Mouse (Mus musculus): ENCODE results near the gene Atg9a.
A peak's percentile ranks its signal among the peaks of the same experiment; 100 is the strongest.

Atg9a gene

DNA sequence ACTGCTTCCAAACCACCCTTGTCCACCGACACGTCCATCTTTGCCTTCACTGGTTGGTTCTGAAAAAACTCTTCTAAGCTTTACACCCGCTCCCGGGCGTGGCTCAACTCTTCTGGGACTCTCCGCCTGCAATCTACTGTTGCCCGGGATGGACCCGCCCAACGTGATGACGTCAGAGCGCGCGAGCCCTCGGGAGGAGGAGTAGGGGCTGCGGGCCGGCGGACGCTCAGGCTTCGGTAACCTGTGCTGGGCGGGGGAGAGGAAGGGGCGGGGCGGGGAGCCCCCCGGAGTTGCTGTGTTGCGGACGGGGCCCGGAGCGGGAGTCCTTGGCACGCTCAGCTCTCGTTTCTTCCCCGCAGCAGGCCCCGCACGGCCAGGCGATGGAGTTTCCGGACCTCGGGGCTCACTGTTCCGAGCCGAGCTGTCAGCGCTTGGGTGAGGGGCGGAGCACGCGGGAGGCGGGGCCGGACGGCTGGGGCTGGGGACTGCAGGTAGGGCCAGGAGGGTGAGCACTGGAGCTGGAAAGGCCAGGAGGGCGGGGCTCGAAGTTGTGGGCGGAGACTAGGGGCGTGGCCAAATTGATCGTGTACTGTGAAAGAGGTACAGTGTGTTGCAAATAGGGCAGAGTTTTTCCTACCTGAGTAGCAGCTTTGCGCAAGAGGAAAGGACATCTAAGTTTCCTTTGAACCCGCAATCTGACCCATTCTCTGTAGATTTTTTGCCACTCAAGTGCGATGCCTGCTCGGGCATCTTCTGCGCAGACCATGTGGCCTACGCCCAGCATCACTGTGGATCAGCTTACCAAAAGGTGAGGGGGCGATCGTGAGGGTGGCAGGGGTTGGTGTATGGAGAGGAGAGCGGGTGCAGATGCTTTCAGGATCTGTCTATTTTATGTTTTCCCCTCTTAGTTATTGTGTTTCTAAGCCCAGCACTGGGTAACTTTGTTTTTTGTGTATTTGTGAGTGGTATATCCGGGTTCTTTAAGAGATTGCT lies 23.2 kb downstream of the Atg9a start, which contains the start of gene Zfand2b:
Gene Zfand2b (plus strand): TSS at position 175 of the 993 bp plus-strand sequence.
- DNase-seq (ENCODE audit: low spot score in 2 of 2), result peak; percentile 98

DNA sequence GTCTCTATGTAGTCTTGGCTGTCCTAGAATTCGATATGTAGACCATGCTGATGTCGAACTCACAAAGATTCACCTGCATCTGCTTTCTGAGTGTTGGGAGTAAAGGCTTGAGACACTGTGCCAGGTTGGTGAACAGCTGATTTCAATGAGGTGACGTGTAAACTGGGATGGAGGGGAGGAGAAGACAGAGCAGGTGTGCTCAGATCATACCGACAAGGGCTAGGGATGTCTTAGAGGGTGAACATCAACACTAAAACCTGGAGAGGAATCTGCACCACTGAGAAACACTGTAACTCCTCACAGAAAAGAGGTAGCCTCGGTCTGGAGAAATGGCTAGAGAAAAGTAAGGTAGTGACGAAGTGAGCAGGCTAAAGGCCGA lies 23.9 kb downstream of the Atg9a start:
- DNase-seq (ENCODE audit: low spot score in 2 of 2), result no peak

DNA sequence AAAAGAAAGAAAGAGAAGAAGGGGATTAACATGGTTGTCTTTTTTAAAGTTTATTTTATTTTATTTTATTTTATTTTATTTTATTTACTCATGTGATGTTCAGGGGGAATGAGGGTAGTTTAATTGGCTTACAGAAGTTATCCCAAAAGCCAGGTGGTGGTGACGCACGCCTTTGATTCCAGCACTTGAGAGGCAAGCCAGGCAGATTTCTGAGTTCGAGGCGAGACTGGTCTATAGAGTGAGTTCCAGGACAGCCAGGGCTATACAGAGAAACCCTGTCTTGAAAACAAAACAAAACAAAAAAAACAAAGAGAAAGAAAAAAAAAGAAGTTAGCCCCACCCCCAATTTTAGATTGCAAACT lies 31.8 kb downstream of the Atg9a start:
- no peak for DNase-seq (ENCODE audit: low spot score in 2 of 2)

DNA sequence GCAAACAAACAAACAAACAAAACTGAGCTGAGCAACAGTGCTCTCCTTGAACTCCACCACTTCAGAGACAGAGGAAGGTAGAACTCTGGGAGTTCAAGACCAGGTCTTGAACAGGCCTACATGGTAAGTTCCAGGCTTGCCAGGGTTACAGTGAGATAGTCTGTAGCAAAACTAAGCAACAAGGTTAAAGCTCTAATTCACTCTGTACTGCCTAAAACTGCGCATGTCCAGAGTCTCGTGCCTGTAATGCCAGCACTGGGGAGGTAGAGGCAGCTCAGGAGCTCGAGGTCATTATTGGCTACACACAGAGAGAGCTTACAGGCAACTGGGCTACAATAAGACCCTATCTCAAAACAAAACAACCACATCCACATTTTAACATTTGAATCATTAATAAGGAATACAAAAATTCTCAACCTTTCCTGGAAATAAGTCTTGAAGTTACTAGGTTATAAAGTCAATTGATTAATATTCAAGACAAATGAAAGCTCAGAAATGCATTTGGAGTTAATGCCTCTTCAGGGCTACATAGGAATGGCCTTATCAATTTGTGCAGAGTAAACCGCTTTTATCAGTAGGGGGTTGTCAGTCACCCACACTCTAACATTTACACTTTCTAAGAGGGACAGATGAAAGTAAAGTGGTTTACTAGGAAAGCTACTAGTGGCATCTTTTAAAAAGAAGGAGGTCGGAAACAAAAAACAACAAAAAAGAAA lies 32.3 kb downstream of the Atg9a start:
- no peak for DNase-seq (ENCODE audit: low spot score in 2 of 2)

DNA sequence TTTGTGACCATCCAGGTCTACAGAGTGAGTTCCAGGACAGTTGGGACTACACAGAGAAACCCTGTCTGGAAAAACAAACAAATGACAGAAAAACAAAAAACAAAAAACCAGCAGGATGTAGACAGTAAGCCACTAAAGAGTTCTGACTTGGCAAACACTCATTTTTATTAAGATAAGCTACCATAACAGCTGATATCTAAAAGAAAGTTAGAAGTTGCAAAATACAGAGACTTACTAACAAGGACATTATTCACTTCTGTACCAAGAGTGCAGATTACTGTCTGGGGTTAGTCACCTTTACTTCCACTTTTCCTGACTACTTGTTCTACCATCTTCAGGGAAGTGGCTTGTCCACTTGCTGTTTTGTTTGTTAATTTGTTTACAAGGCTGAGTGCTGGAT lies 33.0 kb downstream of the Atg9a start:
- no peak for DNase-seq (ENCODE audit: low spot score in 2 of 2)

DNA sequence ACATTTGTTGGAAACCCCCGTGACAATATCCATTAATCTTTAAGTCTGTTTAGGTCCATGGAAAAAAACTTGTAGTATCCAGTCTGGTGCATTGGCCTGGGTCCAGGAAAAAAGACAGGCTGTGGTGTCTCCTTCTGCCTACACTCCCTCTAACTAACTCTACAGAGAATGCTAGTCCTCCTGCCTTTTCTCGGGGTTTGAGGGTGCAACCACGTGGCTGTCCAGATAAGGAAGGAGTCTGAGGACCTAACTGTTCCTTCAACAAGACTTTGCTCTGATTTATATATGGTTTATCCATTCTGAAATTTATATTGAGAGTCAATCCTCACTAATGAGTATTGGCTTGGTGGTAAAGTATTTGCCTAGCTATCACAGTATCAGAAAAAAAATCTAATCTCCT lies 36.2 kb downstream of the Atg9a start:
- no peak for DNase-seq (ENCODE audit: low spot score in 2 of 2)

DNA sequence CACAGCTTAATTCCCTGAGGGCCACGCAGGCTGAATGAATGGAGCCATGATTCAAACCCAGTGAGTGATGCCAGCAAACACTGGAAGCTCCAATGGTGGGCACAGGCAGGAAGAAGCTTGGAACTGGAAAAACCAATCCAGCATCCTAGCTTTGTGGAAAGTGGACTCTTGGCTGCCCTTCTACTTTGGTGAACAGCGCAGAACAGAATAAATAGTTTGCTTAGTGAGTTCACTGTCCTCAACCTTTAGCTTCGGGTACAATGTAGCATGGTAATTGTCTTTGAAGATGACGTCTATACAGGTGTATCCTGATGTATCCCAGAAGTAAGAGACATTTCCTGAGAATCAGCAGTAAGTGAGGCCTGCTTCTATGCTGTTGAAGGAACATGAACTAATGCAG lies 43.3 kb downstream of the Atg9a start:
- DNase-seq (ENCODE audit: low spot score in 2 of 2), result no peak

DNA sequence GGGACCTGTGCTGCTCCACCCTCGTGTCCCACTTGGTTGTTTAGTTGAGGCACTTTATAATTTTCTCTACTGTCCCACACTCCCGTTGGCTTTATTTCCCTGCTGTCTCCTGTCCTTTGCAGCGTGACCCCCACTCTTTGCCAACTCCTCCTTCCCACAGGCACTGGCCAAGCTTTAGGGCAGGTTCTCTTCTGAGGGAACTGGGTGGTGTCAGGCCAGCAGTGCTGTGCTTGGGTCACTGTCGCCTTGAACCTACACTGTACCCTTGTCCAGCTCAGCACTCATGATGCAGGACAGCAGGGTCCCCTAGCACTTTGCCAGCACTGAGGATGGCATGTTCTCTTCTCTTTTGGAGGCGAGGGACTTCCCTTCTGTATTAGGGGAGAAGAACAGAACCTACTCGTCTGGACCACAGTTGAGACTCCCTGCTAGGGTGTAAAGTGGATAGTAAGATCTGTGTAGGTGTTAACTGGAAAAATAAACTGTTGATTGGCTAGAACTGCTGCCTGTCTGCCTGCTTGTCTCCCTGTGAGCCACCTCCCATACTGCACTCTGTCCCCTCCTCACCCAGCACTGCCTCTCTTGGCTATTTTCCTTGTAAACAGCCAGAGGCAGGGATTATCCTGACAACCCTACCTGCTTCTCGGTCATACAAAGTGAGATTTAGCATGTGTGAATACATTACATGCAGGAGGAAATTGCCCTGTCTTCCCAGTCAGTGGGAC lies 44.4 kb downstream of the Atg9a start:
- no peak for DNase-seq (ENCODE audit: low spot score in 2 of 2)

DNA sequence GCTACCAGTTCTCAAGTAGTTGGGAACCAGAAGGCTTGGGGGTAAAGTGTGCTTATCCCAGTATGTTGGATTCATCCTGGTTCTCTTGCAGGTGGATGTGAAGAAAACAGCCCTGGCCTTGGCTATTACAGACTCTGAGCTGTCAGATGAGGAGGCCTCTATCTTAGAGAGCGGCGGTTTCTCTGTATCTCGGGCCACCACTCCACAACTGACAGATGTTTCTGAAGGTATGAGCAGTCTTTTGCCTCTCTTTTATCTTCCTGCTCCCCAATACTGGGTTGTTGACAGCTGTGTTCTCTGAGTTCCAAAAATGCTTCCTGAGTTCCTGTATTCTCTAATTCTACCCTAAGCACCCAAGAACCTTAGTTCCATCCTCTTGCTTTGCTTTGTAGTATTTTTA lies 46.4 kb downstream of the Atg9a start:
- no peak for DNase-seq (ENCODE audit: low spot score in 2 of 2)

DNA sequence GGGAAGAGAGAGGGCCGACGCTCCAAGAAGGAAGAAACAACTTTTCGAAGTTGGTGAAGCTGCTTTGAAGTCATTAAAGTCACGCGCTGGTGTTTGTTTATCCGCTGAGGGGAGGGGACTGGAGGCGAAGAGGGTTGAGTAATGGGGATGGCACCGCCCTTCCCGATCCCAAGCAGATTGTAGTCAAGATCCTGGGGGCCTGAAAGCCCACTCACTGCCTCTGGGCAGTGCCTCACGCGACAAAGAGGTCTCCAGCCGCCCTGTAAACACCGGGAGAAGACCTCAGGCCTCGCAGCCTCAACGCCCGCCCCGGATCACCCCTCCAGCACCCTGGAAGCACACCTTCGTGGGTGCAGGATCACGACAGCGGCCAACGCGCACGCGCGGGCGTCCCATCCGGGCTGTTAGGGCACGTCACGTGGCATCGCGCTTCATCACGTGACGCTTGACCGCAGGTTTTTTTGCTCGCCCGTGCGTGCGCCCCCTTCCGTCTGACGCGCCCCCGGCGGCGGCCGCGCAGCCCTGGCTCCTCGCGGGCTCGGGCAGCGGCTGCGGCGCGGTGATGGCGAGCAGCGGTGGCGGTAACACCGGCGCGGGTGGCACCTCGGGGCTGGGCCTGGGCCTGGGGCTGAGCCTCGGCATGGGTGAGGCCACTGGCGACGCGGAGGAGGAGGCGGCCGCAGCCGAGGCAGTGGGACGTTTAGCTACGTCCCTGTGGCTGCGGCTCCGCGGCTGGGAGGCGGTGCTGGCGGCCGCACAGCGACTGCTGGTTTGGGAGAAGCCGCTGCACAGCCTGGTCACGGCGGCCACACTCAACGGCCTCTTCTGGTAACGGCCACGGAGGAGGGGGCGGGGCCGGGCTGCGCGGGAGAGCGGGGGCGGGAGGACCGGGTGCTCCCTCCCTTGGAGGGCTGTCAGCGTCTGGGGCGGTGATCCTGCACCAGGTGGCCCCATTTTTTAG lies 49.4 kb downstream of the Atg9a start, which contains the start of the genes Cnppd1 and Retreg2:
Gene Cnppd1 (minus strand): TSS at position 411 of the 961 bp plus-strand sequence.
Gene Retreg2 (plus strand): TSS at position 478 of the 961 bp plus-strand sequence.
- DNase-seq (ENCODE audit: low spot score in 2 of 2), result peak; percentile 95 to 96

DNA sequence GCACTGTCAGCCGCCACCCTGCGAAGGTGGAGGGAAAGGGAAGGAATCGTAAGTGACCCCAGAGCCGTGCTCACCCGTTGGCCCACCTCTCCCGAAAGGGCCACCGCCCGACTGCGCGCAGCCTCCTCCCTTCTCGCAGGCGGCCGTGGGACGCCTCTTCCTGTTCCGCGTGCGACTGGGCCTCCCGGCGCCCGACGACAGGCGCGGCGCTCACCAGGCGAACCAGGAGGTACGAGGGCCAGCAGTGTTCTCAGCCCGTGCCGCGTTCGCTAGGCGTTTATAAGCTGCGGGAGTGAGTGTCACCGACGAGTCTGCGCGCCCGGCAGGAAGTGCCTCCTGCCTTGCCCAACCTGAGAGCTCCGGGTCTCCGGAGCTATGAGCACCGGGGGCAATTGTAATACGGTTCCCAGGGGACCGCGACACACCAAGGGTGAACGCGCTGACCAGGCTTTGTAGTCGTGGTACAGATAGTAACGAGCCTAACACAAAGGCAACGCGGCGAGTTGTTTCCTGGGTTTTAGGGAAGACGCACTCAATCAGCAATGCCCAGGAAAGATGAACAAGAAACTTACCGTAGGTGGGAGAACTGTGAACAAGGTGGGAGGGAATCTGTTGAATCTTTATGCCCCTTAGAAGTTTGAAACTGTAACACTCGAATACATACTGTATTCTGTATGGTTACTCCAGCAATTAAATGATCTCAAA lies 50.4 kb downstream of the Atg9a start:
- DNase-seq (ENCODE audit: low spot score in 2 of 2), result peak; percentile 66 to 78

DNA sequence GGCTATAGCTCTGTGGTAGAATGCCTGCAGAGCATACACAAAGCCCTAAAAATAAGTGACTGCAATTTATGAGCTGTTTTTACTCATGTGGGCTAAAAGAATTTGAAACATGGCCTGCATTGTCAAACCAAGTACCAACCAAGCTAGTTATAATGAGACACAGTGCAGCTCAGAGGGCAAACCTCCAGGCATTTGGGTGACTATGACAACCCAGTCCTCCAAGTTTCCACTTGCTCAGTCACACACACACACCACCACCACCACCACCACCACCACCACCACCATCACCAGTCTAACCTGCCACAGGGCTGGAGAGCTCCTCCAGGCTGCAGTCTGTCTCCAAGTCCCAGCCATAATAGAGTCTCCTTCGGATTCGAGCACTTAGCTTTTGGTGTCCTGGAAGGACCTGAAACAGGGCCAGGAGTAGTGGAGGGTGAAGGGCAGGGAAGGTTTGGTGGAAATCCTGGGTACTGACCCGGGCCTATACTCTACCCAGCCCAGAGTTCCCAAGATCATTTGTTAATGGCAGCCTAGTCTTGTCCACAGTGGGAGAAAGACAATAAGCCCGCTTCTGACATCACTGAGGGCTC lies 51.3 kb downstream of the Atg9a start:
- no peak for DNase-seq (ENCODE audit: low spot score in 2 of 2)

DNA sequence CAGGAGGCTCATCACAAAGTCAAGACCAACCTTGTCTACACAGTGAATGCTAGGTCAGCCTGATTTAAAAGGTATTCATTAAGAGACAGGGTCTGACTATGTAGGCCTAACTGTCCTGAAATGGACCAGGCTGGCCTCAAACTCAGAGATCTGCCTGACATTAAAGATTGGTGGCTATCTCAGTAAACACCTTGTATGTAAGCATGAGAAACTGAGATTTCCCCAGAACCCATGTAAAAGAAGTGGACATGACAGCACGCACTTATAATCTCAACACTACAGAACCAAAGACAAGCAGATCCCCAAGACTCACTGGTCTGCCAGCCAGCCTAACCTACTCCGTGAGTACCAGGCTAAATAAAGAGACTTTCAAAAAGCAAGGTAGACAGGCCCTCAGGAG lies 53.5 kb downstream of the Atg9a start:
- DNase-seq (ENCODE audit: low spot score in 2 of 2), result no peak

DNA sequence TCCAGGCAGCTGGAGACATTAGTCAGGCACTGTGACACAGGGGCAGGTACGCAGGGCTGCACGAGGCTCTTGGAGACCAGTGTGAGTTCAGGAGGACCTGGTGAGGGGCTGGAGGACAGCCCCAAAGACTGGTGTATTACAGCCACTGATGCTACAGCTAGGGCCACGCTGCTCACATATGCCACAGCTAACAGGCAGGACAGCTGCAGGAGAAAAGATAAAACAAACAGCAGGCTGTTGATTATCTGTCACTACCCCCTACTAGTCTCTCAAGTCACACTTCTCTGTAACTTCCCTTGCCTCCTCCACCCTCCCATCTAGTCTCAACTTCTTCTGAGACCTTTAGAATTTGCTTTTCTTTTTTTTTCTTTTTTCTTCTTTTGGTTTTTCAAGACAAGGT lies 55.3 kb downstream of the Atg9a start:
- DNase-seq (ENCODE audit: low spot score in 2 of 2), result no peak

DNA sequence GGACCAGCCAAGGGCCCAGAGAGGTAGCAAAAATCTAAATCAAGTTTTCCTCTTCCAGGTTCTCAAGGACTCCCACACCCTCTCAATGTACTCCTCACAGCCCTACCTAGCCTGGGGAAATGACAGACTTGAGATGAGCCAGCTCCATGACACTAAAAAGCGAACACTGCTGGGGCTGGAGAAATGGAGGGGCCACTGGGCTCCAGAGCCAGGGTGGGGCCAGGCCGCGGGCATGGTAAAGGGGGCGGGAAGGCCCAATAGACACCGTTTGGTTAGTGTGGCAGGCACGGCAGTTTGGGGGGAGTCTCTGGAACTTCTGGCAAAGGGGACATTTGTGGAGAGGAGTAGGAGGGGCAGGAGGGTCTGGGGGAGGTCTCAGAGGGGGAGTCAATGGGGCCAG lies 55.7 kb downstream of the Atg9a start:
- DNase-seq (ENCODE audit: low spot score in 2 of 2), result no peak

DNA sequence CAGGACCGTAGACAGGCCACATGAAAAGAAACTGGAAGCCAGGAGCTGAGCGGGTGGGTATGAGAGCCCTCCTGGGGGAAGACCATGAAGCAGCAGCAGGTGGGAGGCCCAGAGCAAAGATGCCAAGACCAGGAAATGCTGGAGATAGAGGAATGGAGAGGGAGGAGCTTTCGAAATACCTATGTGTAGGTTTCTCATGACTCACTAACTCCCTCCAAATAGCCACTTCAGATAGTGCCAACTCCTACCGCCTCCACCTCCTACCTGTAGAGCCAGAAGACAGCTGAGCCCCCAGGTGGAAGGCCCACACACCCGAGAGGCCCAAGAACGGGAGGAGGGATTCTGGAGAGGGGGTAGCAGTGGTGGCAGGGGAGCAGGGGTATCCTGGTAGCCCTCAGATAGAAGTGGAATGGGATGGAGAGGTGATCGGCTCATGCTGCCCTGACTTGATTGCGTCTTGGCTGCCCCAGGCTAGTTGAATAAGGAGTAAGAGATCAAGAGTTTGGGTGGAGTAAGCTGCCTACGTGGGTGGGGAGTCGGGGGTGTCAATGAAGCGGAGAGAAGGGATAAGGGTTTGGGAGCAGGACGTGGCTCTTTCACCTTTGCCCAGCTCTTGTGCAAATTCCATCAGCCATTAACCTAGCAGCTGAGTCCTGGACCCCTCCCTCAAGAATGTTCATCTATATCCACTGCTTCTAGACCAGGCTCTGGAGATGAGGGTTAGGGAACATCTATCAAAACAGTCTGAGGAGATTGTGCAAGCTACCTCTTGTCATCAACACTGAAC lies 58.4 kb downstream of the Atg9a start, which contains the start of gene Slc23a3:
Gene Slc23a3 (minus strand): TSS at position 470 of the 787 bp plus-strand sequence.
- no peak for DNase-seq (ENCODE audit: low spot score in 2 of 2)
